Mouse (Mus musculus) olfactory bulb, adult 2 months (tissue): ENCODE results near the gene Max.

Experiments
- CTCF ChIP-seq: fragments of 200-500 bp; IDR thresholded peaks from 2 replicates; pipeline ENCODE4 v1.5.1; 2012; ENCODE audit warnings: low read depth, mild to moderate bottlenecking, low read length, moderate library complexity; ENCODE audit not compliant: insufficient read depth
- POLR2A ChIP-seq: fragments of 200-500 bp; IDR thresholded peaks from 2 replicates; pipeline ENCODE4 v1.6.1; 2012; ENCODE audit warnings: mild to moderate bottlenecking, low read depth, low read length, moderate library complexity; ENCODE audit not compliant: insufficient read depth

GRCm38 (mm10) chr12:76906278-76906677 lies 55.7 kb downstream of the Max start:
- no peak for TF ChIP-seq CTCF
- TF ChIP-seq POLR2A: no peak
